Mouse (Mus musculus): ENCODE measurements at regions not wholly inside any gene's neighbourhood (a gene's known extent, or its start where the extent isn't known, plus 50 kb on each side); places are given as distances from the start of the nearest gene placed in this dataset.

- TF ChIP-seq CTCF (IDR thresholded peaks at IDR 0.05; ENCODE audit: insufficient read depth, low read length) (no peak), POLR2A (IDR thresholded peaks at IDR 0.05; ENCODE audit: borderline replicate concordance, extremely low read depth, low read depth, low read length) (no peak)
Measured at GRCm38 (mm10) chr5:28785347-28786060, 318.4 kb upstream of the Shh start.

Data from lung, adult 2 months (tissue).